Mouse (Mus musculus): ENCODE results near the gene C1qtnf5.

DNA sequence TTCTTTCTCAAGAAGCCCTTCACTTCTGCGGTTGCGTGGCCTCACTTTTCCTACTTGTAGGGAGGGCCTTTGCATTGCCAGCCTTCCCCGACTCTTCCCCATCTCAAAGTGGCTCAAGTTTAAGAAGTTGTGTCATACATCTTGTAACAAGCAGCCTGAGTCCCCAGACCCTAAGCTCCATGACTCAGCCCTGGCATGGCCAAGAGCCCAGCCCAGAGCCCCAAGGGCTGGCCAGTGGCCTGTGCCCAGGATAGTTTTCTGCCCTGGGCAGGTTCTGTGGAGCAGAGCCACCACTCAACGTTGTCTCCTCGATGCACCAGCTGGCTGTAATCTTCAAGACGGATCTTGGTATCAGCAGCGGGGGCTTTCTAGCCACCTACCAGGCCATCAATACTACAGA, 2.2 kb upstream of the C1qtnf5 start:
- TF ChIP-seq CTCF (IDR thresholded peaks at IDR 0.05; ENCODE audit: extremely low read depth, insufficient read depth, low read length): no peak
- TF ChIP-seq POLR2A (IDR thresholded peaks at IDR 0.05; ENCODE audit: extremely low read depth, insufficient read depth, low read length): no peak

Data from cortical plate, adult 2 months (tissue).